Mouse (Mus musculus): ENCODE results near the gene Serinc1.

- TF ChIP-seq CTCF (IDR thresholded peaks at IDR 0.05; ENCODE audit: control insufficient read depth, insufficient read depth, insufficient replicate concordance, low read depth, low read length) (no peak), POLR2A (IDR thresholded peaks at IDR 0.05; ENCODE audit: control insufficient read depth, low read depth, low read length) (no peak)
Measured at GRCm38 (mm10) chr10:57531616-57532217, 613 bp downstream of the Serinc1 start.
